Mouse (Mus musculus) G1E (cell line): ENCODE data around the gene Klhdc1.

Source experiments
- CTCF ChIP-seq: IDR thresholded peaks from 2 replicates; pipeline ENCODE4 v1.5.1; 2012; ENCODE audit warnings: low read depth, low read length, inconsistent platforms, mixed read lengths
- GATA1 ChIP-seq: IDR thresholded peaks from 2 replicates; pipeline ENCODE4 v1.6.1; 2012; ENCODE audit warnings: borderline replicate concordance, low read length, inconsistent platforms, mixed read lengths
- GATA2 ChIP-seq: IDR thresholded peaks from 2 replicates; pipeline ENCODE4 v1.6.1; 2012; ENCODE audit warnings: low read depth, low read length, inconsistent platforms, borderline replicate concordance
- POLR2AphosphoS5 ChIP-seq: IDR thresholded peaks from 2 replicates; pipeline ENCODE4 v1.6.1; 2012; ENCODE audit warnings: low read depth, low read length, inconsistent platforms; ENCODE audit not compliant: insufficient replicate concordance

DNA sequence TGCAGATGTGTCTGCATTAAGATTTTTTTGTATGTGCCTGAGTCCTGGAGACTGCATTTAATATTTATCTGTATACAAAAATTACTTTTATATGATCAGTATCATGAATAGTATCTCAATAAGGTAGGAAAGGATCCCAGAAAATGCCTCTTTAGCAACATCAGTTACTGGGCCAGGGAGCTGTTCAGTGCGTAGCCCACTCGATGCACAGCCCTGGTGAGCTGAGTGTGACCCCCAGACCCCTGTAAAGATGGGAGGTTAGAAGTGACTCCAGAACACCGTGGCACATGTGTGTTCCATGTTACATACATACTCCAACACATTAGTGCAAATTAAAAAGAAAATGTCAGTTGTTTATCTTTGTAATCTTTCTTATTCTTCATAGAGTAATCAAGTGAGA, 58.9 kb downstream of the Klhdc1 start:
- no peak for TF ChIP-seq CTCF
- no peak for TF ChIP-seq GATA1
- no peak for TF ChIP-seq POLR2AphosphoS5
- TF ChIP-seq GATA2 = no peak
